Mouse (Mus musculus): ENCODE results near the gene Rhbg. TPM values are rescaled to one million over a fixed set of nuclear protein-coding genes. Genes with fewer than 3 reads are reported as not detected.

The Rhbg gene
- polyA plus RNA-seq, 1 experiment = not detected

DNA sequence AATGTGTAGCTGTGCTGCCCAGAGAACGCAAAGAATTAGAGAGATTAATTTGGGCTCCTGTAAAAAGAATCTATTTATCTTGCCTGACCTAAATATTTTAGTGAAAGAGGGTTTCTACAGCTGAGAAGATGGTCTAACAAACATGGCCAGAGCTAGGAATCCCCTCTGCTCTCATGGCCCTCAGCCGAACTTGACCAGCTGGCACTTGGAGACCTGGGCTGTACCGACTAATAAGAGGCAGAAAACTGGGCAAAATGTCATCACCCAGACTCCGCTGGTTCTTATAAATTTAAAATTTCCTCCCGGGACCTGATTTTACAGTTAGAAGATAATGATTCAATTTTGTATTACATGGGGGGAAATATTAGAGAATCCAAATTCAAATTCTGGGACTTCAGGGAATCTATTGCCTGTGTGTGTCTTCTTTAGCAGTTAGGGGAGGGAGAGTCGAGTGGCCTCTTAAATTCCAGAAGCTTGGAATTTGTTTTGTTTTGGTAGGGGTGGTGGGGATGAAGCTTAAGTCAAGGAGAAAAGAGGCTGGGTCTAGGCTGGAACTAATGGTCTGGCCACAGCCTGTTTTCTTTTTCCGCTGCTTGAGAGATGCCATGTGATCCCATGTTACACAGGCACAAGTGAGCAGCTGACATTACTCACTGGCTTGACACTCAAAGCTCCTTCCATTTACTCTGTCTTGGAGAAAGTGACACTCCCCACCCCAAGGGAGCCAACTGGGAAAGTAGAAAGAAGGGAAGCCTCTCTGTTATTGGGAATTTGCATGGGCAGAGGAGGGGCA lies 37.8 kb downstream of the Rhbg start:
- Histone ChIP-seq H3K36me3 (ENCODE audit: control insufficient read depth, insufficient read depth) (no peaks in the 10 kb centered on the region), H3K27me3 (ENCODE audit: control insufficient read depth, insufficient read depth, insufficient read length) (peaks cover 52% of the 10 kb centered on the region), H3ac (ENCODE audit: control insufficient read depth, insufficient read length, low read depth) (no peak overlapping the region), H3K4me3 (ENCODE audit: insufficient read depth, poor library complexity, severe bottlenecking) (no peak overlapping the region), H3K79me3 (ENCODE audit: low read depth) (no peaks in the 10 kb centered on the region), H3K79me2 (ENCODE audit: control insufficient read depth, insufficient read depth) (no peaks in the 10 kb centered on the region)
- TF ChIP-seq MAX (IDR thresholded peaks at IDR 0.05) (no peak), CTCF (IDR thresholded peaks at IDR 0.05; ENCODE audit: control insufficient read depth, insufficient read depth, insufficient read length) (no peak), MYOG (IDR thresholded peaks at IDR 0.05; ENCODE audit: control insufficient read depth, extremely low read depth, insufficient read length) (no peak), MYOD1 (IDR thresholded peaks at IDR 0.05; ENCODE audit: control insufficient read depth, insufficient read length, low read depth) (no peak), CEBPB (IDR thresholded peaks at IDR 0.05; ENCODE audit: low read depth) (no peak), USF1 (IDR thresholded peaks at IDR 0.05; ENCODE audit: low read depth) (no peak), FOSL1 (IDR thresholded peaks at IDR 0.05; ENCODE audit: insufficient read depth, low read length, poor library complexity, severe bottlenecking) (no peak)

GRCm38 (mm10) chr3:88216116-88216515 lies 38.4 kb downstream of the Rhbg start:
- no peak for TF ChIP-seq MYOD1 (IDR thresholded peaks at IDR 0.05; ENCODE audit: control insufficient read depth, insufficient read length, low read depth)
- no peak for TF ChIP-seq MYOG (IDR thresholded peaks at IDR 0.05; ENCODE audit: control insufficient read depth, extremely low read depth, insufficient read length)
- TF ChIP-seq USF1 (IDR thresholded peaks at IDR 0.05; ENCODE audit: low read depth) = no peak
- TF ChIP-seq MAX (IDR thresholded peaks at IDR 0.05) = no peak
- TF ChIP-seq CTCF (IDR thresholded peaks at IDR 0.05; ENCODE audit: control insufficient read depth, insufficient read depth, insufficient read length) = no peak
- no peak for TF ChIP-seq CEBPB (IDR thresholded peaks at IDR 0.05; ENCODE audit: low read depth)
- no peak for TF ChIP-seq FOSL1 (IDR thresholded peaks at IDR 0.05; ENCODE audit: insufficient read depth, low read length, poor library complexity, severe bottlenecking)
- Histone ChIP-seq H3ac (ENCODE audit: control insufficient read depth, insufficient read length, low read depth) (no peak overlapping the region), H3K27me3 (ENCODE audit: control insufficient read depth, insufficient read depth, insufficient read length) (peaks cover 52% of the 10 kb centered on the region)

DNA sequence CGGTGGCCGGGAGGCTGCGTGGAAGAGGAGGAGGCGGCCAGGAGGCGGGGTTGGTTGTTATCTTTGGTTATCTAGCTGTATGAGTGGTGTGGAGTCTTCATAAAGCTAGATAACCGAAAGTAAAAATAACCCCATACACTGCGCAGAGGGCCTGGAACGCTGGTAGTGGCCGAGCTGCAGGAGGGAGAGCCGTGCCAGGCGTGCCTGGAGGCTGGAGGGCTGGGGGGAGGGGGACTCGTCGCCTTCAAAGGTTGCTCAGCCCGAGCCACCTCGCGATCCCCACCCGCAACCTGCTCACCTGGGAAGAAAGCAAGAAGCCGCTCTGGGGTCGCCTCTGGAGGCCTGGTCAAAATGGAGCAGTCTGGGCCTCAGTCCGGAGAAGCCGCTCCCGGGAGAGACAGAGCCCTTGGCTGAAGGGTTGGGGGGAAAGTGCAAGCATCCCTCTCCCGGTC lies 38.9 kb downstream of the Rhbg start:
- H3K36me3 ChIP-seq (ENCODE audit: control insufficient read depth, insufficient read depth) = no peaks in the 10 kb centered on the region
- H3K4me3 ChIP-seq (ENCODE audit: insufficient read depth, poor library complexity, severe bottlenecking) = no peak overlapping the region
- no peak for TF ChIP-seq MYOG (IDR thresholded peaks at IDR 0.05; ENCODE audit: control insufficient read depth, extremely low read depth, insufficient read length)
- no peak for TF ChIP-seq CTCF (IDR thresholded peaks at IDR 0.05; ENCODE audit: control insufficient read depth, insufficient read depth, insufficient read length)
- TF ChIP-seq FOSL1 (IDR thresholded peaks at IDR 0.05; ENCODE audit: insufficient read depth, low read length, poor library complexity, severe bottlenecking) = no peak
- TF ChIP-seq MAX (IDR thresholded peaks at IDR 0.05) = no peak
- H3K79me2 ChIP-seq (ENCODE audit: control insufficient read depth, insufficient read depth) = no peaks in the 10 kb centered on the region
- H3K79me3 ChIP-seq (ENCODE audit: low read depth) = no peaks in the 10 kb centered on the region
- no peak overlapping the region for H3ac ChIP-seq (ENCODE audit: control insufficient read depth, insufficient read length, low read depth)
- peaks cover 52% of the 10 kb centered on the region for H3K27me3 ChIP-seq (ENCODE audit: control insufficient read depth, insufficient read depth, insufficient read length)

More at GRCm38 (mm10) chr3:88216116-88216515, 38.4 kb downstream of the Rhbg start:
- no peak overlapping the region for H3K4me3 ChIP-seq (ENCODE audit: insufficient read depth, poor library complexity, severe bottlenecking)
- H3K36me3 ChIP-seq (ENCODE audit: control insufficient read depth, insufficient read depth) = no peaks in the 10 kb centered on the region
- H3K79me2 ChIP-seq (ENCODE audit: control insufficient read depth, insufficient read depth) = no peaks in the 10 kb centered on the region
- no peaks in the 10 kb centered on the region for H3K79me3 ChIP-seq (ENCODE audit: low read depth)

GRCm38 (mm10) chr3:88214971-88215552 lies 39.4 kb downstream of the Rhbg start:
- H3K27me3 ChIP-seq (ENCODE audit: control insufficient read depth, insufficient read depth, insufficient read length) = peaks cover 50% of the 10 kb centered on the region
- H3K79me2 ChIP-seq (ENCODE audit: control insufficient read depth, insufficient read depth) = no peaks in the 10 kb centered on the region
- no peaks in the 10 kb centered on the region for H3K36me3 ChIP-seq (ENCODE audit: control insufficient read depth, insufficient read depth)
- H3ac ChIP-seq (ENCODE audit: control insufficient read depth, insufficient read length, low read depth) = no peak overlapping the region
- TF ChIP-seq CEBPB (IDR thresholded peaks at IDR 0.05; ENCODE audit: low read depth) = no peak
- TF ChIP-seq MAX (IDR thresholded peaks at IDR 0.05) = no peak
- no peak for TF ChIP-seq MYOG (IDR thresholded peaks at IDR 0.05; ENCODE audit: control insufficient read depth, extremely low read depth, insufficient read length)
- no peak for TF ChIP-seq FOSL1 (IDR thresholded peaks at IDR 0.05; ENCODE audit: insufficient read depth, low read length, poor library complexity, severe bottlenecking)
- TF ChIP-seq USF1 (IDR thresholded peaks at IDR 0.05; ENCODE audit: low read depth) = no peak
- H3K79me3 ChIP-seq (ENCODE audit: low read depth) = no peaks in the 10 kb centered on the region
- H3K4me3 ChIP-seq (ENCODE audit: insufficient read depth, poor library complexity, severe bottlenecking) = no peak overlapping the region

- Histone ChIP-seq H3K27me3 (ENCODE audit: control insufficient read depth, insufficient read depth, insufficient read length) (peaks cover 46% of the 10 kb centered on the region), H3ac (ENCODE audit: control insufficient read depth, insufficient read length, low read depth) (no peak overlapping the region), H3K79me3 (ENCODE audit: low read depth) (no peaks in the 10 kb centered on the region), H3K79me2 (ENCODE audit: control insufficient read depth, insufficient read depth) (no peaks in the 10 kb centered on the region), H3K4me3 (ENCODE audit: insufficient read depth, poor library complexity, severe bottlenecking) (no peak overlapping the region), H3K36me3 (ENCODE audit: control insufficient read depth, insufficient read depth) (no peaks in the 10 kb centered on the region)
- TF ChIP-seq MYOG (IDR thresholded peaks at IDR 0.05; ENCODE audit: control insufficient read depth, extremely low read depth, insufficient read length) (no peak), MAX (IDR thresholded peaks at IDR 0.05) (no peak)
Observed at GRCm38 (mm10) chr3:88214197-88214938, 40.1 kb downstream of the Rhbg start.

Measured in C2C12 (cell line).